Mouse (Mus musculus) neural tube, embryonic 13.5 days (tissue): ENCODE measurements around the gene Rgs6. TPM values are rescaled to one million over a fixed set of nuclear protein-coding genes. Genes with fewer than 3 reads are reported as not detected.

Experiments used
- ATAC-seq: fragments of 200-750 bp; cut with Nextera tagmentation; 2 replicates; pipeline ENCODE4 v1.8.0; 2017; ENCODE audit warnings: low read depth, mild to moderate bottlenecking, moderate TSS enrichment, moderate library complexity
- H3K27ac ChIP-seq: fragments of 300-500 bp; sonication (generic); replicated peaks from 2 replicates; pipeline ENCODE4 v1.5.1; 2015; ENCODE audit warnings: moderate library complexity, mild to moderate bottlenecking, inconsistent platforms
- H3K27me3 ChIP-seq: fragments of 300-500 bp; sonication (generic); 2 replicates; pipeline ENCODE4 v1.6.1; 2015; ENCODE audit warnings: mild to moderate bottlenecking, inconsistent platforms
- H3K36me3 ChIP-seq: fragments of 300-500 bp; sonication (generic); 2 replicates; pipeline ENCODE4 v1.6.1; 2015; ENCODE audit warnings: mild to moderate bottlenecking, inconsistent platforms
- H3K4me1 ChIP-seq: fragments of 300-500 bp; sonication (generic); replicated peaks from 2 replicates; pipeline ENCODE4 v1.6.1; 2015; ENCODE audit warnings: inconsistent platforms
- H3K4me2 ChIP-seq: fragments of 300-500 bp; sonication (generic); 2 replicates; pipeline ENCODE4 v1.6.1; 2015; ENCODE audit warnings: inconsistent platforms, mild to moderate bottlenecking, moderate library complexity
- H3K4me3 ChIP-seq: fragments of 300-500 bp; sonication (generic); 2 replicates; pipeline ENCODE4 v1.5.1; 2015; ENCODE audit warnings: mild to moderate bottlenecking, inconsistent platforms
- H3K9ac ChIP-seq: fragments of 300-500 bp; sonication (generic); 2 replicates; pipeline ENCODE4 v1.6.1; 2015; ENCODE audit warnings: moderate library complexity, mild to moderate bottlenecking, inconsistent platforms
- H3K9me3 ChIP-seq: fragments of 300-500 bp; sonication (generic); 2 replicates; pipeline ENCODE4 v1.6.1; 2016; ENCODE audit warnings: inconsistent platforms
- WGBS: fragments of 180-500 bp; shearing (Covaris S2); methylation state at CpG from one replicate; pipeline ENCODE4 v1.1.7; 2015; 5-methylcytosine and 5-hydroxymethylcytosine counted together
- polyA plus RNA-seq: library from polyadenylated mRNA; unstranded; fragments of >200 nt; fragmentation: Nextera tagmentation; extraction: Ambion mirVana; gene quantifications from 2 replicates; pipeline ENCODE4 v1.2.1, GENCODE M21; 2015

Gene Rgs6
- polyA plus RNA-seq, 1 experiment from 2014 or later, result 3.1 TPM

- Histone ChIP-seq H3K27me3 (no peaks in the 10 kb centered on the region), H3K36me3 (no peaks in the 10 kb centered on the region), H3K4me1 (peaks cover 45% of the 10 kb centered on the region), H3K27ac (peak overlapping the region; percentile 59), H3K4me2 (no peak overlapping the region), H3K9ac (no peak overlapping the region), H3K4me3 (no peak overlapping the region), H3K9me3 (no peaks in the 10 kb centered on the region)
- no peak for ATAC-seq
- WGBS, result 26% methylated on average over 6 of the region's 6 CpGs
These were observed 621.4 kb downstream of the Rgs6 start for GRCm38 (mm10) chr12:83209461-83209860.

DNA sequence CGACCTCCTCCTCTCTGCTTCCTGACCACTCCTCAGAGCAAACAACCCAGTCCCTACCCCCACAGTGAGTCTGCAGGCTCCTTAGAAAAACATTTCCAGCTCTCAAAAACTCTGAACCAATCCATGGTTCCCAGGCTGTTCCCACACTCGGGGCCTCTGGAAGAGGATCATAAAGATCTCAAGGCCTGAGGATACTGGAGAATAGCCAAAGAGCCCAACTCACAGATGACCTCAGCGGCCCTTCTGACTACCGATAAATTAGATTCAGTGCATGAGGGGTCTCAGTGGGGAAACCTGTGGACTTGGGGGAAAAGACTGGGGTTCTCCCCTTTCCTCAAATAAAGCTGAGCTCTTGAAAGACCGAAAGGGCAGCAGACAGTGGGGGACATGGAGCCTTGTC is 622.2 kb downstream of the Rgs6 start:
- H3K9me3 ChIP-seq, result no peaks in the 10 kb centered on the region
- H3K4me3 ChIP-seq, result no peak overlapping the region
- no peaks in the 10 kb centered on the region for H3K36me3 ChIP-seq
- H3K27ac ChIP-seq, result no peak overlapping the region
- no peak for ATAC-seq
- H3K4me2 ChIP-seq, result no peak overlapping the region
- WGBS, result 53% methylated on average over 5 of the region's 5 CpGs
- H3K9ac ChIP-seq, result no peak overlapping the region
- H3K27me3 ChIP-seq, result no peaks in the 10 kb centered on the region
- H3K4me1 ChIP-seq, result peaks cover 49% of the 10 kb centered on the region

DNA sequence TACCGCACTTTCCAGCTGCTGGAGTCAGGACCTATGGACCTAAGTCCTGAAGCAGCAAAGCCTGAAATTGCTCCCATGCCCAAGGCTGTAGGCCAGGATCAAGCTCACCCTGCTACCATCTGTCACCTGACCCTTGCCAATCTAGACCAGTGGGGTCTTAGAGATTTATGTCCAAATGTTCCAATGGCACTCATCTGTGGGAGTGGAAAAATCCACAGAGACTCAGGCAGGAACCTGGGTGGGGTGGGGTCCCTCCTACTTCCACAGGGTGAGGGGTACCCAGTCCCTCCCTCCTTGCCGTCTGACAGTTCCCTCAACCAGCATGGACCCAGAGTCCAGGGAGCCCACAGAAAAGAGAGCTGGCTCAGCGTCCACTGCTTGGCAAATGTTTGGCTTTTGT is 622.6 kb downstream of the Rgs6 start:
- H3K4me3 ChIP-seq, result no peak overlapping the region
- H3K4me2 ChIP-seq, result no peak overlapping the region
- H3K36me3 ChIP-seq, result no peaks in the 10 kb centered on the region
- ATAC-seq, result no peak
- peaks cover 46% of the 10 kb centered on the region for H3K4me1 ChIP-seq
- H3K27me3 ChIP-seq, result no peaks in the 10 kb centered on the region
- H3K9ac ChIP-seq, result no peak overlapping the region
- no peak overlapping the region for H3K27ac ChIP-seq
- no peaks in the 10 kb centered on the region for H3K9me3 ChIP-seq
- 68% methylated on average over 3 of the region's 3 CpGs for WGBS

- Histone ChIP-seq H3K9me3 (no peaks in the 10 kb centered on the region), H3K9ac (no peak overlapping the region), H3K36me3 (no peaks in the 10 kb centered on the region), H3K4me1 (peaks cover 46% of the 10 kb centered on the region), H3K27me3 (no peaks in the 10 kb centered on the region), H3K4me3 (no peak overlapping the region), H3K27ac (no peak overlapping the region), H3K4me2 (no peak overlapping the region)
- no peak for ATAC-seq
- WGBS, result 74% methylated on average over 7 of the region's 7 CpGs
These were observed 623.2 kb downstream of the Rgs6 start for GRCm38 (mm10) chr12:83211146-83211822.
